Mouse (Mus musculus): ENCODE measurements around the gene Slc38a11. TPM values are rescaled to one million over a fixed set of nuclear protein-coding genes. Genes with fewer than 3 reads are reported as not detected.

Slc38a11 gene
- polyA plus RNA-seq, 1 experiment = 0.83 TPM

GRCm38 (mm10) chr2:65275443-65276061 is 88.3 kb downstream of the Slc38a11 start:
- DNase-seq = peak; percentile 47
- TF ChIP-seq CTCF (conservative IDR thresholded peaks at IDR 0.05; ENCODE audit: insufficient read depth, insufficient read length, low read depth, low read length) (no peak), POLR2A (IDR thresholded peaks at IDR 0.05; ENCODE audit: low read depth, low read length) (no peak)
- peak overlapping the region; percentile 45 for H3K27ac ChIP-seq (ENCODE audit: insufficient read depth, low read depth, low read length)
- H3K27me3 ChIP-seq (replicated peaks; ENCODE audit: control insufficient read depth, insufficient read depth, low read length) = peaks cover 1% of the 10 kb centered on the region; the same call in 1 of the 2 replicates
- no peak overlapping the region for H3K4me3 ChIP-seq (ENCODE audit: insufficient read depth, low read depth, low read length)
- peaks cover 3% of the 10 kb centered on the region; the same call in 1 of the 2 replicates for H3K4me1 ChIP-seq (ENCODE audit: control insufficient read depth, insufficient read depth, low read length)
- 44% methylated on average over 6 of the region's 6 CpGs for WGBS
- H3K36me3 ChIP-seq (ENCODE audit: control insufficient read depth, insufficient read depth, low read length) = no peaks in the 10 kb centered on the region

GRCm38 (mm10) chr2:65273910-65274309 is 89.9 kb downstream of the Slc38a11 start:
- no peaks in the 10 kb centered on the region for H3K36me3 ChIP-seq (ENCODE audit: control insufficient read depth, insufficient read depth, low read length)
- H3K27me3 ChIP-seq (replicated peaks; ENCODE audit: control insufficient read depth, insufficient read depth, low read length) = peaks cover 1% of the 10 kb centered on the region; the same call in 1 of the 2 replicates
- DNase-seq = no peak
- no peak overlapping the region for H3K4me3 ChIP-seq (ENCODE audit: insufficient read depth, low read depth, low read length)
- no peak for TF ChIP-seq CTCF (conservative IDR thresholded peaks at IDR 0.05; ENCODE audit: insufficient read depth, insufficient read length, low read depth, low read length)
- no peak for TF ChIP-seq POLR2A (IDR thresholded peaks at IDR 0.05; ENCODE audit: low read depth, low read length)
- H3K4me1 ChIP-seq (ENCODE audit: control insufficient read depth, insufficient read depth, low read length) = peaks cover 3% of the 10 kb centered on the region; the same call in 1 of the 2 replicates
- H3K27ac ChIP-seq (ENCODE audit: insufficient read depth, low read depth, low read length) = no peak overlapping the region
- WGBS = 83% methylated on average over 2 of the region's 2 CpGs

- 87% methylated on average over 6 of the region's 6 CpGs for WGBS
- no peak for DNase-seq
- Histone ChIP-seq H3K4me3 (ENCODE audit: insufficient read depth, low read depth, low read length) (no peak overlapping the region), H3K4me1 (ENCODE audit: control insufficient read depth, insufficient read depth, low read length) (no peaks in the 10 kb centered on the region), H3K36me3 (ENCODE audit: control insufficient read depth, insufficient read depth, low read length) (no peaks in the 10 kb centered on the region), H3K27ac (ENCODE audit: insufficient read depth, low read depth, low read length) (no peak overlapping the region), H3K27me3 (replicated peaks; ENCODE audit: control insufficient read depth, insufficient read depth, low read length) (peaks cover 1% of the 10 kb centered on the region; the same call in 1 of the 2 replicates)
- TF ChIP-seq POLR2A (IDR thresholded peaks at IDR 0.05; ENCODE audit: low read depth, low read length) = no peak
- TF ChIP-seq CTCF (conservative IDR thresholded peaks at IDR 0.05; ENCODE audit: insufficient read depth, insufficient read length, low read depth, low read length) = no peak
These were observed 95.1 kb downstream of the Slc38a11 start for GRCm38 (mm10) chr2:65268731-65269130.

- Histone ChIP-seq H3K4me3 (ENCODE audit: insufficient read depth, low read depth, low read length) (no peak overlapping the region), H3K27ac (ENCODE audit: insufficient read depth, low read depth, low read length) (no peak overlapping the region), H3K4me1 (ENCODE audit: control insufficient read depth, insufficient read depth, low read length) (no peaks in the 10 kb centered on the region), H3K27me3 (replicated peaks; ENCODE audit: control insufficient read depth, insufficient read depth, low read length) (peaks cover 1% of the 10 kb centered on the region; the same call in 1 of the 2 replicates), H3K36me3 (ENCODE audit: control insufficient read depth, insufficient read depth, low read length) (no peaks in the 10 kb centered on the region)
- WGBS = 71% methylated on average over 4 of the region's 4 CpGs
- DNase-seq = no peak
- TF ChIP-seq POLR2A (IDR thresholded peaks at IDR 0.05; ENCODE audit: low read depth, low read length) (no peak), CTCF (conservative IDR thresholded peaks at IDR 0.05; ENCODE audit: insufficient read depth, insufficient read length, low read depth, low read length) (no peak)
These were observed 96.0 kb downstream of the Slc38a11 start for GRCm38 (mm10) chr2:65267834-65268233.

- Histone ChIP-seq H3K4me1 (ENCODE audit: control insufficient read depth, insufficient read depth, low read length) (no peaks in the 10 kb centered on the region), H3K36me3 (ENCODE audit: control insufficient read depth, insufficient read depth, low read length) (no peaks in the 10 kb centered on the region), H3K27me3 (replicated peaks; ENCODE audit: control insufficient read depth, insufficient read depth, low read length) (peaks cover 1% of the 10 kb centered on the region; the same call in 1 of the 2 replicates), H3K27ac (ENCODE audit: insufficient read depth, low read depth, low read length) (no peak overlapping the region), H3K4me3 (ENCODE audit: insufficient read depth, low read depth, low read length) (no peak overlapping the region)
- 90% methylated on average over 5 of the region's 5 CpGs for WGBS
- TF ChIP-seq CTCF (conservative IDR thresholded peaks at IDR 0.05; ENCODE audit: insufficient read depth, insufficient read length, low read depth, low read length) (no peak), POLR2A (IDR thresholded peaks at IDR 0.05; ENCODE audit: low read depth, low read length) (no peak)
- no peak for DNase-seq
These were observed 97.1 kb downstream of the Slc38a11 start for GRCm38 (mm10) chr2:65266576-65267299.

Other genes starting within 250 kb of the Slc38a11 start
- gene Cobll1, start 124.6 kb downstream of the Slc38a11 start, polyA plus RNA-seq (2012; rRNA removed) = 51.7 and 53.2 TPM in 2 replicates
- gene Scn3a, start 203.6 kb upstream of the Slc38a11 start, polyA plus RNA-seq (2012; rRNA removed) = 0.09 and 0.10 TPM in 2 replicates

All from kidney, adult 2 months (tissue).